Mouse (Mus musculus): ENCODE measurements around the gene Tet2. TPM values are rescaled to one million over a fixed set of nuclear protein-coding genes. Genes with fewer than 3 reads are reported as not detected.

The Tet2 gene
- polyA plus RNA-seq (2012; rRNA removed) = 3.7 and 4.6 TPM in 2 replicates

DNA sequence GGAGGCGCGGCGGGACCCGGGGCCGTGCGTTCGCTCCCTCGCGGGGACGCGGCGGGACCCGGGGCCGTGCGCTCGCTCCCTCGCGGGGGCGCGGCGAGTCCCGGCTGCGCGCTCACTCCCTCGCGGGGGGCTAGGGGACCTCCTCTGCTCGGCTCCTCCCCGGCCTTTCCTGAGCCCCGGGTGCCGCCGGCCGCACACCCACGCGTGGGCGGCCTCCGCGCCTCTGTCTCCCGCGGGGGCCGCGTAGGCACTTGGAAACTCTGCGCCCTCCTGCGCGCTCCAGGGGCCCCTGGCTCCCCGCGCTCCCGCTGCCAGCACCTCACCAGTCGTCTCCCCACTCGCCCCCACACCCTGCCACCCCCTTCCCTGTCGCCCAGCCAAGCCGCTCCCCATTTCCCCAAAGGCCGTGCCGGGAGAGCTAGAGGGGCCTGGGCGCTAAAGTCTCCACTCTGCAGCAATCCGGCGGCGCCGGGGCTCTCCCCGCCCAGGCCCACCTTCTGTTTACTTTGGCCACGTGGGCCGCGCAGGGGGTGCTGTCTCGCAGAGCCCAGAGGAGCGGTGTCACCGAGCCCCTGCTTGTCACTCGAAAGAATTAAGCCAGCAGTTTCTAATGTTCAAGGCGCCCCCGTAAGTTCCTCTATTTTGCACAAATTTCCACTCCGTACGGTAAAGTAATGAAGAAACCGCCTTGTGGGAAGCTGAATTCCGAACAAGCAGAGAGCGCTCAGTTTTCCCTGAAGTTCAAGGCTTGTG is at the start of gene Tet2:
Gene Tet2 (minus strand): TSS at position 589 of the 753 bp plus-strand sequence.

Other genes with a start within 250 kb of the Tet2 start
- gene Ppa2, start 235.0 kb downstream of the Tet2 start, polyA plus RNA-seq (2012; rRNA removed) = 22.7 and 24.4 TPM in 2 replicates

All from liver, embryonic 18 days (tissue).